Mouse (Mus musculus) stomach, adult 2 months (tissue): ENCODE data around the gene Olfr1506. TPM values are rescaled to one million over a fixed set of nuclear protein-coding genes. Genes with fewer than 3 reads are reported as not detected.

Experiments used
- polyA plus RNA-seq: library from polyadenylated mRNA; depleted of rRNA; stranded (reverse); fragments of >200 nt; gene quantifications from 2 replicates; pipeline ENCODE4 v1.2.3, GENCODE M21; 2012; rRNA removed

Olfr1506 gene
- polyA plus RNA-seq, result not detected in 2 replicates

DNA sequence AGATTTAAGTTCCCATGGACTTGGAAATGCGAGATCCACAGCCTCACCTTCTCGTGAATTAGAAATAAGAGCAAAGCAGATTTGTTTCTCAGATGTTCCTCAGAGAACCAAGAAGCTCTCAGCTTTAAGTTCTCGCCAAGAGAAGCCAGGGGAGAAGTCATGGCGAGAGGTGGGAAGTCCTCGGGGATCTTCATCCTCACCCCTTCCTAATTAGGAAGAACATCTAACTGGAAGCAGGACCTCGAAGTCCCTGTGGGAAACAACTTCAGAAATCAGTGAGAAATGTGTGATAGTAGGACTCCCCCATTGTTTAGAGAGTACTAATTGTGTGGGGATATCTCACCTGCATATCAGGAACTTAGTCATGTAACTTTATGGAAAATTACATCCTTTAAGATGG is at the start of gene Olfr1506:
Olfr1506 (minus strand) TSS at position 101 of the 400 bp plus-strand sequence.

DNA sequence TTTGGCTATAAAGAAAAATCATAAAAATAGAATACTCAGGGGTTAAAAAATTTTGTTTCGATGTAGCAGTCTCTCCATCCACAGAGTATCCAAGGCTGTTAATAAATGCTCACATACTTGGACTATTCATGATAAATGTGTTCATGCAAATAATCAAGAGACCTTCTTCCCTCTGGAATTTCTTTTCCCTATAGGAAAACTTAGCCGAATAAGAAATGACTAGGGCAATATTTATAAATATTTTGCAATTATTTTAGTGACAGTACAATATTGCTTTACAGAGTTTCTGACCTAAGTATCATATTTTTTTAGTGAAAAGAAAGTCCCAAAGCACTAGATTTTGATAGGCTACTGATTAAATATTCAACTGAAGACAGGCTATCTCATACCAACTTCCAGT is 46.6 kb upstream of the Olfr1506 start, which contains the start of gene Olfr1271:
Olfr1271 (minus strand) TSS at position 101 of the 400 bp plus-strand sequence.

DNA sequence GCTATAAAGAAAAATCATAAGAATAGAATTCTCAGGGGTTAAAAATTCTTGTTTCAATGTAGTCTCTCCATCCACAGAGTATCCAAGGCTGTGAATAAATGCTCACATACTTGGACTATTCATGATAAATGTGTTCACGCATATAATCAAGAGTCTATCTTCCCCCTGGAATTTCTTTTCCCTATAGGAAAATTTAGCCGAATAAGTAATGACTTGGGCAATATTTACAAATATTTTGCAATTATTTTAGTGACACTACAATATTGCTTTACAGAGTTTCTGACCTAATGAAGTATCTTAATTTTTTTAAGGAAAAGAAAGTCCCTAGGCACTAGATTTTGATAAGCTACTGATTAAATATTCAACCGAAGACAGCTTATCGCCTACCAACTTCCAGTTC is 33.2 kb upstream of the Olfr1506 start, which contains the start of gene Olfr142:
Olfr142 (minus strand) TSS at position 101 of the 400 bp plus-strand sequence.

Other genes with a start within 250 kb of the Olfr1506 start
- not detected in 2 replicates for gene Olfr1261, start 233.3 kb downstream of the Olfr1506 start, polyA plus RNA-seq
- gene Olfr1262, start 224.3 kb downstream of the Olfr1506 start, polyA plus RNA-seq, result not detected in 2 replicates
- gene Olfr1263, start 212.4 kb downstream of the Olfr1506 start, polyA plus RNA-seq, result not detected in 2 replicates
- not detected in 2 replicates for gene Olfr1264, start 198.9 kb downstream of the Olfr1506 start, polyA plus RNA-seq
- gene Olfr1265, start 189.2 kb downstream of the Olfr1506 start, polyA plus RNA-seq, result not detected in 2 replicates
- gene Olfr140, start 160.9 kb downstream of the Olfr1506 start, polyA plus RNA-seq, result not detected in 2 replicates
- gene Olfr1269, start 103.1 kb downstream of the Olfr1506 start, polyA plus RNA-seq, result not detected in 2 replicates
- gene Olfr32, start 82.2 kb downstream of the Olfr1506 start, polyA plus RNA-seq, result not detected in 2 replicates
- gene Olfr1270, start 71.4 kb downstream of the Olfr1506 start, polyA plus RNA-seq, result not detected in 2 replicates
- not detected in 2 replicates for gene Olfr142, start 33.1 kb upstream of the Olfr1506 start, polyA plus RNA-seq
- not detected in 2 replicates for gene Olfr1271, start 46.5 kb upstream of the Olfr1506 start, polyA plus RNA-seq
- not detected in 2 replicates for gene Olfr1272, start 68.3 kb upstream of the Olfr1506 start, polyA plus RNA-seq
- not detected in 2 replicates for gene Gm13769, start 97.7 kb upstream of the Olfr1506 start, polyA plus RNA-seq
- gene Olfr1274-ps, start 174.2 kb upstream of the Olfr1506 start, polyA plus RNA-seq, result not detected in 2 replicates